Mouse (Mus musculus): ENCODE results near the gene Krt34. TPM values are rescaled to one million over a fixed set of nuclear protein-coding genes. Genes with fewer than 3 reads are reported as not detected.

Krt34 gene
- polyA plus RNA-seq (2015; fragmentation: Nextera tagmentation; extraction: Ambion mirVana), result not detected in 2 replicates

DNA sequence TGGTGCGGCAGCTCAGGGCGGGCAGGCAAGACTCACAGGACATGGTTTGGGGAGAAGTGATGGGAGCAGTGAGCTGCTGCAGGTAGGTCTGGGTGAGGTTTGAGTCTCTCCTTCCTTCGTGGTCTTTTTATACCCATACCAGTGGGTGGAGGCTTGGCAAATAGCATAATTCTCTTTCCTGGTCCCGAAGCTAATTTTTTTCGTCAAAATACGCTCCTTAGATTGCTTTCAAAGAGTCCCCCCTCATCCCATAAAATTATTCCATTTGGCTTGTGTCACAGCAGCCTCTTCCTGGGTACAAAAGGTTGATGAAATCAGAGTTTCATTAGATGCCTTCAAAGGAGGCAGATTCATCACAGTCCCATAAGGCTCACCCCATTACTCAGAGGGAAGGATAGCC, at the start of gene Krt34:
Gene Krt34, minus strand, starts transcription at position 101 of the 400 bp plus-strand sequence.
- Histone ChIP-seq H3K4me1 (peaks cover 4% of the 10 kb centered on the region), H3K36me3 (no peaks in the 10 kb centered on the region), H3K4me2 (no peak within 1 kb of the TSS), H3K4me3 (no peak within 1 kb of the TSS), H3K9ac (no peak within 1 kb of the TSS), H3K9me3 (no peaks in the 10 kb centered on the region), H3K27me3 (replicated peaks) (peaks cover 5% of the 10 kb centered on the region; the same call in 1 of the 2 replicates), H3K27ac (replicated peaks) (no peak within 1 kb of the TSS)
- WGBS, result 75% methylated on average over 6 of the region's 6 CpGs
- no peak for ATAC-seq (ENCODE audit: extremely low read depth, insufficient number of reproducible peaks, low FRiP score, low TSS enrichment)

DNA sequence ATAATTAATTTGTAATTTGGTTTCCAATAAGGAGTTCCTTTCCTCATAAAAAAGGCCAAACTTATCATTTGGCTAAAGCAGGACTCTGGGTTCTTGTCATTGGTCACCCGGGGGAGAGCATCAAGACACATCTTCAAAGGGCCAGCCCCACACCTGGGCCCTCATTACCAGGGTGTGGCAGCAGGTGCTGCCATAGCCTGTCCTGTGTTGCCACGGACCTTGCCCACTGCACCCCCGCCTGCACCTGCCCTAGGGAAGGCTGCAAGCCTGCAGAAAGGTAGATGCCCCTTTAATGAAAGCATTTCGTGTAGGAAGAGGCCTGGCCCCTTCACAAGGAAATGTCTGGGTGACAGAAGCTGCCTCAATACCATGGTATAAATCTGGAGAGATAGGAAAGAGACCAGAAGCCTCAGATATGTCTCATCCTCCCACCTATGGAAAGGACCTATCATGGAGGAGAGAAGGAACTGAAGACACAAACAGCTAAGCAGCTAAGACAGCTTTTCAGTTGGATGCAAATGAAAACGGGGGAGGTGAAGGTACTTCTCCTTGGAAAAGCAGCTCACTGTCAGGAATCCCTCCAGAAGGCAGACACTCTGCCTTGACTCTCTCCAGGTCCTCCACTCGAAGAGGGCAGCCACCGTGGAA, 47.1 kb upstream of the Krt34 start:
- Histone ChIP-seq H3K4me2 (no peak overlapping the region), H3K4me3 (no peak overlapping the region), H3K9ac (no peak overlapping the region), H3K27me3 (replicated peaks) (0 out of 2 replicates have a peak, but pooled peaks cover 4% of the 10 kb centered on the region), H3K27ac (replicated peaks) (no peak overlapping the region), H3K4me1 (no peaks in the 10 kb centered on the region), H3K9me3 (peaks cover 2% of the 10 kb centered on the region; the same call in 1 of the 2 replicates), H3K36me3 (no peaks in the 10 kb centered on the region)
- WGBS, result 61% methylated on average over 7 of the region's 7 CpGs
- ATAC-seq (ENCODE audit: extremely low read depth, insufficient number of reproducible peaks, low FRiP score, low TSS enrichment), result no peak

DNA sequence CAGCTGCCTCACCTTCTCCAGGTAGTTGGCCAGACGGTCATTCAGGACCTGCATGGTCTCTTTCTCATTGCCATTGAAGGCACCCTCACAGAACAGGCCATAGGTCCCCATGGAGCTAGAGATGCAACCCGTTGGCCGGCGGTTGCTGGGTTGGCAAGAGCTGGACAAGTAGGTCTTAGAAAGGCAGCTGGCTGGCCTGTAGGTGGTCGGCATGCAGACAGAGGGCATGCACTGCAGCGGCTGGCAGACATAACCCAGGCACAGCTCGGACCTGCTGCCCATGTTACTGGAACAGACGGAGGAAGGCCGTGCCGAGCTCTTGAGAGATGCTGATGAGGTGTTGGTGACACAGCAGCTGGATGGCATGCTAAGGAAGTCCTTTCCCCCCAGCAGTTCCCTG, 46.5 kb upstream of the Krt34 start, which contains the start of gene Krt32:
Gene Krt32, minus strand, starts transcription at position 366 of the 400 bp plus-strand sequence.
- Histone ChIP-seq H3K9ac (no peak within 1 kb of the TSS), H3K9me3 (peaks cover 2% of the 10 kb centered on the region; the same call in 1 of the 2 replicates), H3K4me3 (no peak within 1 kb of the TSS), H3K36me3 (no peaks in the 10 kb centered on the region), H3K4me2 (no peak within 1 kb of the TSS), H3K27me3 (replicated peaks) (0 out of 2 replicates have a peak, but pooled peaks cover 4% of the 10 kb centered on the region), H3K4me1 (no peaks in the 10 kb centered on the region), H3K27ac (replicated peaks) (no peak within 1 kb of the TSS)
- ATAC-seq (ENCODE audit: extremely low read depth, insufficient number of reproducible peaks, low FRiP score, low TSS enrichment), result no peak
- 85% methylated on average over 10 of the region's 10 CpGs for WGBS

DNA sequence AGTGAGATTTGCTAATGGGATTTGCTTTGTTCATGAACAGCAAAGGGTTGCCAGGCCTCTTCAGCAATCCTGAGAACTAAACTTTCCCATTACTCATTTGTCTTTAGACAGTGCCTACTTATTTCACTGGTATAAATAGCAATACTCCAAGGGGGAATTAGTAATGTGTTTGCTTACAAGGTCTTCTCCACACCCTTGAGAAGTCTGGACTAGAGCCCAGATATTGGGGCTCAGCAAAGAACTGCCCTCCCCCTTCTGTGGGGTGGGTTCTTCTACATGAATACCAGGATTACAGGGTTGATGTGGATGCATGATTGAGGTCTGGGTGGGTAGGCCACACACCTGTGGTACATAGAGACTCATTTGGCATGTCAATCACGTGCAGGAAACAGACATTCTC, 32.5 kb upstream of the Krt34 start:
- H3K36me3 ChIP-seq, result no peaks in the 10 kb centered on the region
- no peak for ATAC-seq (ENCODE audit: extremely low read depth, insufficient number of reproducible peaks, low FRiP score, low TSS enrichment)
- no peaks in the 10 kb centered on the region for H3K9me3 ChIP-seq
- H3K27me3 ChIP-seq (replicated peaks), result no peaks in the 10 kb centered on the region
- 38% methylated on average over 1 of the region's 1 CpGs for WGBS
- peaks cover 6% of the 10 kb centered on the region; the same call in 1 of the 2 replicates for H3K4me1 ChIP-seq
- no peak overlapping the region for H3K9ac ChIP-seq
- no peak overlapping the region for H3K4me2 ChIP-seq
- no peak overlapping the region for H3K27ac ChIP-seq (replicated peaks)
- H3K4me3 ChIP-seq, result no peak overlapping the region

DNA sequence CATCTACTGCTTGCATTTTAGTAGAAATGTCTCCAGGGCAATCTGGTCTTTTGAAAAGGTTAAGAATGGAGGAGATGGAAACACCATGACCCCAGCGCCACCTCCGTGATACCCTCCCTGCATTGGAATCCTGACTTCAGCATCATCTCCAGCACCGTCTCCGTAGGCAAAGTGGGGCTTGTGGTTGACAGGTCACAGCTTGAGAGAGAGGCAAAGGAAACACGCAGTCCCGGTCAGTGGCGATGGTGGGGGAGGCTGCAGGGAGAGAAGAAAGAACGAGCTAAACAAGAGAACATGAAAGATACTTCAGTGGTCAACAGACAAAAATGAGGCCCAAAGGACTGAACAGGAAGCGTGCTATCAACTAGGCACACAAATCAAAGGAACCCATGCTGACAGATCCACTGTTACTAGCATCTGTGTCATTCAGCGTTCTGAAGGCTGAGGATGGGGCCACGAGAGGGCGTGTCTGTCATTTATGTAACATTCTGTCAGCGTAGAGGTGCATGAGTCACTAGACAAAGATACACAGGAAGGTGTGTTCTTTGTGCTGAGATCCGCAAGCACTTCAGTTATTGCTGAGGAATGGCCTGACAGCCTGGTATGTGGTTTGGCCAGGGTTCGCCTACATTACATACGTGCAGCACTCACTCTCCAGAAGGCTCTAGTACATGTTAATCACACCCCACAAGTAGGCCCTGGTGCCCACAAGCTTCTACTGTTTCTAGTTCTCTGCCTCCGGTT, 26.1 kb upstream of the Krt34 start:
- Histone ChIP-seq H3K27ac (replicated peaks) (no peak overlapping the region), H3K27me3 (replicated peaks) (no peaks in the 10 kb centered on the region), H3K9me3 (no peaks in the 10 kb centered on the region), H3K4me1 (peaks cover 19% of the 10 kb centered on the region), H3K4me3 (no peak overlapping the region), H3K36me3 (no peaks in the 10 kb centered on the region), H3K4me2 (no peak overlapping the region), H3K9ac (no peak overlapping the region)
- ATAC-seq (ENCODE audit: extremely low read depth, insufficient number of reproducible peaks, low FRiP score, low TSS enrichment), result no peak
- 65% methylated on average over 17 of the region's 17 CpGs for WGBS

DNA sequence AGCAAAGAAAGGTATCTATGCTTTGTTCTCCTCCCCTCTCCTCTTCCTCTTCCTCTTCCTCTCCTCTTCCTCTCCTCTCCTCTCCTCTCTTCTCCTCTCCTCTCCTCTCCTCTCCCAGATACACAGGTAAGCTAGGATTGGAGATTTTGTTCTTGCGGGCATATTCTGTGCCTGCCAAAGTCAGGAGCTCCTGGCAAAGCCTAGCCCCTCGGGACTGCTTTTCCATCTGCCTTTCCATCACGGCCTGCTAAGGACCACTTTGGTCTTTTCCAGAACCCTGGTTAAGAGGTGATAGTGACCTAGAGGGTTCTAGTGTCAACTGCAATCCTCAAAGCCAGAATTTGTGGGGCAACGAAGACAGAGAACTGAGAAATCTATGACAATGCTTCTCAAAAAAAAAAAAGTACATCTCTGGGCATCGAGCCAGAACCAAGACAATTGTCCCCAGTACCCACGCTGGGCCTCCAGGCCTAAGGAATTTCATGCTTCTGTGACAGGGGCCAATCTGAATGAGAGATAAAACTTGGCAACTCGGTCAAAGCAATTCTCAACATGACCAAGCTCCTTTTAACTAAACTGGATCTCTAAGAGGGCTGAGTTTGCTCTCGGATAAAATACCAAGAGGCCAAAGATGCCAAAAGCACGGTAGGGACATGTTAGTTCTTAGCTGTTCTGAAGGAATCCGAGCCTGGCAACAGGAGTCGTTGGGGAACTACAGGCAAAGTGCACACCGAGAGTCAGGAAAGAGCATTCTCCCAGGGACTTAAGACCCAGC, 25.1 kb upstream of the Krt34 start:
- H3K27ac ChIP-seq (replicated peaks), result 0 out of 2 replicates have a peak overlapping the region, but pooled peaks have one; percentile 9
- no peaks in the 10 kb centered on the region for H3K36me3 ChIP-seq
- no peak for ATAC-seq (ENCODE audit: extremely low read depth, insufficient number of reproducible peaks, low FRiP score, low TSS enrichment)
- H3K9me3 ChIP-seq, result no peaks in the 10 kb centered on the region
- no peak overlapping the region for H3K4me2 ChIP-seq
- 42% methylated on average over 12 of the region's 12 CpGs for WGBS
- H3K4me1 ChIP-seq, result peaks cover 19% of the 10 kb centered on the region
- H3K4me3 ChIP-seq, result no peak overlapping the region
- no peak overlapping the region for H3K9ac ChIP-seq
- H3K27me3 ChIP-seq (replicated peaks), result no peaks in the 10 kb centered on the region

DNA sequence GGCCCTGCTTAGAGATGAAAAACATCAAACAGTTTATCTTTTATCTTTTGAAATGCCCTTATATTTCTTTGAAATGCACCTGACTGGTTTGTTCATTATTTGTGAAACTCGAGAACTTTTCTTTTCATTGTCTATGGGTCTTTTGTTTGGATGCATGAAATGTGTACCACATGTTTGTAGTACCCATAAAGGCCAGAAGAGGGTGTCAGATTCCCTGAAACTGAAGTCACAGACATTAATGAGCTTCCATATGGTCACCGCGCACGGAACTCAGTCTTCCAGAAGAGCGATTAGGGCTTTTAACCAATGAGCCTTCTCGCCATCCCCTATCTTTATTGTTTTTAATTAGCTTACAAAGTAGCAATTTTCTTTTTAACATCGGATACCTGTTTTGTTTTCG, 17.5 kb upstream of the Krt34 start:
- Histone ChIP-seq H3K27me3 (replicated peaks) (0 out of 2 replicates have a peak, but pooled peaks cover 3% of the 10 kb centered on the region), H3K4me1 (no peaks in the 10 kb centered on the region), H3K9ac (no peak overlapping the region), H3K4me2 (no peak overlapping the region), H3K36me3 (no peaks in the 10 kb centered on the region), H3K9me3 (no peaks in the 10 kb centered on the region), H3K27ac (replicated peaks) (no peak overlapping the region), H3K4me3 (no peak overlapping the region)
- no peak for ATAC-seq (ENCODE audit: extremely low read depth, insufficient number of reproducible peaks, low FRiP score, low TSS enrichment)
- 71% methylated on average over 8 of the region's 8 CpGs for WGBS

DNA sequence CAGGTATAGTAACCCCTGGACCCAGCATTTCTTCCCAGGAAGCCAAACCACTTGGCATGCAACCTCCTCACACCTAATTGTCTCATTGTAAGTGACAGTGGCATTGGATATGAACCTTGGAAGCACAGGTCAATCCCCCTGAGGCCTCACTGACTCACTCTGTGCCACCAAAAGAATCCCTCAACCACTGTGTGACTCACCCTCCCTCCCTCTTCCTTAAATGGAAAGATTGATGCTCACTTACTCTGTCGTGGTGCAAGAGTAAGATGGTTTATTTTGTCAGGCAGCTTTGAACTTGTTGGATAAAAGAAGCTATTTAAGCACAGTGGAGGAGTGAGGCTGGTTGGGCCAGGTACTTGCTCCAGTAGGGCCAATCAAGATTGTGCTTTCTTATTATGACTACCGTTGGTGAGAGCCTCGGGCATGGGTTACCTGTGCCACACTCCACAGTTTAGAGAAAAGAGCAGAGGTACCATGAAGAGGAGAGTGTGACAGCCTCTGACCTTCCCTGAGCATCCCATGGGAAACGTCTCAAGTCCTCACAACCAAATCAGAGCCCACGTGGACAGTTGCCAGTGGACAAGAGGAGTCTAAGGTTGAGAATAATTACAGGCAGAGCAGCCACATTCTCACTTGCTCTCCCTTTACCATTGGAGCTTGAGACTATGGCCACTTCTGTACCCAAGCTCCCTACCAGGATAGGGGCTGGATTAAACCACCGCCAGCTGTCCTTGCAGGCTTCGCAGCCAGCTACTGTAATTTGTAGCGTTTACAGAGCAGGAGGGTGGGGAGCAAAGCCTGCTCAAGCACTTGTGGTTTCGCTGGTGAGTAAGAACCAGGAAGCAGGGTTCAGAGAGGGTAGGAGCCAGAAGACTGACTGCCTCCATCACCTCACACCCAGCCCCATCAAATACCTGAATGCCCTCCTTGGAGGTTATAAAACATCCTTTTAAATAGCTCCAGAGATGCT, 14.6 kb upstream of the Krt34 start:
- Histone ChIP-seq H3K4me3 (no peak overlapping the region), H3K36me3 (no peaks in the 10 kb centered on the region), H3K9ac (no peak overlapping the region), H3K4me1 (no peaks in the 10 kb centered on the region), H3K9me3 (no peaks in the 10 kb centered on the region), H3K27ac (replicated peaks) (no peak overlapping the region), H3K27me3 (replicated peaks) (0 out of 2 replicates have a peak, but pooled peaks cover 3% of the 10 kb centered on the region), H3K4me2 (no peak overlapping the region)
- 60% methylated on average over 9 of the region's 9 CpGs for WGBS
- no peak for ATAC-seq (ENCODE audit: extremely low read depth, insufficient number of reproducible peaks, low FRiP score, low TSS enrichment)

DNA sequence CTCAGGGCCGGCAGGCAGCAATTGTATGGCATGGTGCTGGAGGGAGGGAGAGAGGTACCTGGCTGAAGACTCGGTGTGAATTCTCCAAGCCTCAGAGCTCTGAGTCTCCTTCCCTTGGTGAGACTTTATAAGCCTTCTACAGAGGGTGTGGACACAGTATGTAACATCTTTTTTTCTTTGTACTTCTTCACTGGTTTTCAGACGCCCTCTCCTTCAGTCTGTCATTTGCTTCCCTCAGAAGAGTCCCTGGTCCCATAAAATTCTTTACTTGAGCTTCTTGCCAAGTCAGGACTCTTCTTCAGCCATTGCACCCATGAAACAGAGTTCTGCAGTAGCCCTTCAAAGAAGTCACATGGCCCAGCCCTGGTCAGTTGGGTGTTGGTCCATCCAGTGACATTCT, 9.1 kb upstream of the Krt34 start, which contains the start of gene Krt31:
Gene Krt31, minus strand, starts transcription at position 101 of the 400 bp plus-strand sequence.
- no peak for ATAC-seq (ENCODE audit: extremely low read depth, insufficient number of reproducible peaks, low FRiP score, low TSS enrichment)
- Histone ChIP-seq H3K4me2 (no peak within 1 kb of the TSS), H3K27me3 (replicated peaks) (no peaks in the 10 kb centered on the region), H3K4me3 (no peak within 1 kb of the TSS), H3K36me3 (no peaks in the 10 kb centered on the region), H3K9me3 (no peaks in the 10 kb centered on the region), H3K4me1 (peaks cover 15% of the 10 kb centered on the region), H3K27ac (replicated peaks) (no peak within 1 kb of the TSS), H3K9ac (no peak within 1 kb of the TSS)
- 80% methylated on average over 3 of the region's 3 CpGs for WGBS

DNA sequence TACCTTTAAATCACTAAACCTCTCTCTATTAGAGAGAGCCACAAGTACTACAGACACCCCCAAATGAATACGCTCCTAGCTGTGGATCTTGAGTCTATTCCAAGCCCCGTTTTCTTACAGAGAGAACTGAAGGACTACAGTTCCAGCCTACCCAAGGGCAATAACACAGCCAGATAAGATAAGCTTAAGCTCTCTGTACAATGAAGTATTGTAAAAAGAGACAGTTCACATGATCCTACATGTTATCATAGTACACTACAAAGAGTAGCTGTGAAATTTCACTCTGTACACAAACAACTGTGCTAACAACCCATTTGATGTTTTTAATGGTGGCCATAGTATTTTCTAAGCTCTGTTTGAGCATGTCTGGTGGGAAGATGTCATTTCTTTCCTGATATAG, 5.8 kb upstream of the Krt34 start:
- WGBS, result 43% methylated on average over 2 of the region's 2 CpGs

More for the DNA sequence above, 5.8 kb upstream of the Krt34 start:
- H3K9me3 ChIP-seq, result no peaks in the 10 kb centered on the region
- H3K4me3 ChIP-seq, result no peak overlapping the region
- no peak overlapping the region for H3K27ac ChIP-seq (replicated peaks)
- no peaks in the 10 kb centered on the region for H3K36me3 ChIP-seq
- H3K4me1 ChIP-seq, result peaks cover 15% of the 10 kb centered on the region
- no peak overlapping the region for H3K9ac ChIP-seq
- no peaks in the 10 kb centered on the region for H3K27me3 ChIP-seq (replicated peaks)
- no peak for ATAC-seq (ENCODE audit: extremely low read depth, insufficient number of reproducible peaks, low FRiP score, low TSS enrichment)
- no peak overlapping the region for H3K4me2 ChIP-seq

All from heart, embryonic 13.5 days (tissue).